Mouse (Mus musculus) midbrain, embryonic 15.5 days (tissue): ENCODE results near the gene Rybp. TPM values are rescaled to one million over a fixed set of nuclear protein-coding genes. Genes with fewer than 3 reads are reported as not detected.
A peak's percentile ranks its signal among the peaks of the same experiment; 100 is the strongest.

ENCODE experiments used
- ATAC-seq: fragments of 200-750 bp; cut with Nextera tagmentation; replicated peaks from 2 replicates; pipeline ENCODE4 v1.8.0; 2017; ENCODE audit warnings: moderate TSS enrichment
- H3K27ac ChIP-seq: fragments of 300-500 bp; sonication (generic); 2 replicates; pipeline ENCODE4 v1.5.1; 2015; ENCODE audit warnings: mild to moderate bottlenecking, inconsistent platforms
- H3K27me3 ChIP-seq: fragments of 300-500 bp; sonication (generic); replicated peaks from 2 replicates; pipeline ENCODE4 v1.6.1; 2015; ENCODE audit warnings: inconsistent platforms
- H3K36me3 ChIP-seq: fragments of 300-500 bp; sonication (generic); replicated peaks from 2 replicates; pipeline ENCODE4 v1.6.1; 2015; ENCODE audit warnings: inconsistent platforms
- H3K4me1 ChIP-seq: fragments of 300-500 bp; sonication (generic); 2 replicates; pipeline ENCODE4 v1.6.1; 2015; ENCODE audit warnings: inconsistent platforms
- H3K4me2 ChIP-seq: fragments of 300-500 bp; sonication (generic); 2 replicates; pipeline ENCODE4 v1.6.1; 2015; ENCODE audit warnings: inconsistent platforms, mild to moderate bottlenecking, moderate library complexity
- H3K4me3 ChIP-seq: fragments of 300-500 bp; sonication (generic); 2 replicates; pipeline ENCODE4 v1.5.1; 2015; ENCODE audit warnings: mild to moderate bottlenecking, inconsistent platforms
- H3K9ac ChIP-seq: fragments of 300-500 bp; sonication (generic); 2 replicates; pipeline ENCODE4 v1.6.1; 2015; ENCODE audit warnings: mild to moderate bottlenecking, inconsistent platforms
- H3K9me3 ChIP-seq: fragments of 300-500 bp; sonication (generic); 2 replicates; pipeline ENCODE4 v1.6.1; 2016; ENCODE audit warnings: inconsistent platforms
- WGBS: fragments of 180-500 bp; shearing (Covaris S2); methylation state at CpG from one replicate; pipeline ENCODE4 v1.1.7; 2015; ENCODE audit warnings: mixed read lengths; 5-methylcytosine and 5-hydroxymethylcytosine counted together
- polyA plus RNA-seq: library from polyadenylated mRNA; unstranded; fragments of >200 nt; fragmentation: Nextera tagmentation; extraction: Ambion mirVana; gene quantifications from 2 replicates; pipeline ENCODE4 v1.2.1, GENCODE M21; 2015

Rybp gene
- polyA plus RNA-seq, 1 experiment from 2014 or later: 23.4 TPM

DNA sequence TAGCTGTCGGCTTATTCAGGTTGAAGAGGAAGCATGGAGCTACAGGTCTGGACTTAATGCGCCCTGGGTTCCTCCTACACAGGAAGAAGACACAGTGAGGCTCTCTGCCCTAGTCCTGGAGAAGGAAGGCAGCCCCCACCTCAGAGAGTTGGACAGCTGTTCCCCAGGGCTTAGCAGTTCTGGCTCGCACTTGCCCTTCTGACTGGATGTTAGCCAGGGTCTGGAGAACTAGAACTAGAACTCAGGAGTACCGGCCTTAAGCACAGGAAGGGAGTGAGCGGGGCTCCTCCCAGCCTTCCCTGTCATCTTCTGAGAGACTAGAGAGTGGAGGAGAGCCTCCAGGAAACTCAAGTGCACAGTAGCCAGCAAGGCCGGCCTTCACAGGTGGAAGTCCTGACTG, 71.5 kb downstream of the Rybp start:
- Histone ChIP-seq H3K9ac (no peak overlapping the region), H3K4me2 (no peak overlapping the region), H3K4me3 (no peak overlapping the region), H3K4me1 (peaks cover 20% of the 10 kb centered on the region), H3K36me3 (no peaks in the 10 kb centered on the region), H3K27me3 (peaks cover 7% of the 10 kb centered on the region), H3K9me3 (no peaks in the 10 kb centered on the region), H3K27ac (no peak overlapping the region)
- WGBS: 79% methylated on average over 6 of the region's 6 CpGs
- ATAC-seq: no peak

DNA sequence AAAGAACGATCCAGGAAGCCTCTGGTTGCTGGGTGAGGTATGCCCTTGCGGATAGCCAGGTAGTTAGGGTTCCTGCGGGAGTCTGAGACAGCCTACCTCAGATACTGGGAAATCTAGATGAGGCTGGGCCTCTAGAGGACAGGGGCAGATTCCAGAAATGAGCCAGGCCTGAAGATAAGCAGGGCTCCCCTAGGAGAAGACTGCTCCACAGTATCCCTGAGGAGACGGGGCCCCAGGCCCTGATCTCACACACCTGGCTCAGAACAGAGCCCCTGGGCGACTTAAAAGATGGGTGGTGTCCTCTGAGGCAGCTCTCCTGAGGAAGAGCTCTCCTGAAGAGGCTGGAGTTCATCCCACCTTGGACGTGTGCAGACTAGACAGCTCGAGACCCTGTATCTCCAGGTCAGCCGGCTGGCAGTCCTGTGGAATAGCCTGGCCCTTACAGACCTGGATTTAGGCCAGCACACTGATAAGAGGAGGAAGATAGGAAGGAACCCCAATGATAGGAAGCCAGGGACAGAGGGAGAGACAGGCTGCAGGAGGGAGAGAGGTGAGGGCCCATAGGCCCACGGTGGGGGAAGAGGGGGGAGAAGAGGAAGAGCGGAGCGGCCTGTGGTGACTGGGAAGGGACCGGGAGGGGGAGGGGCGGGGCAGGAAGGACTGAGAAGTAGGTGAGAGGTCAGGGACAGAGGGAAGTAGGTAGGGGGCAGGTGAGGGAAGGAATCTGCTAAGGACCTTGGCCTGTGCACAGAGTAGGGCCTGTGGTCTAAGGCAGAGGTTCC, 73.0 kb downstream of the Rybp start:
- peaks cover 19% of the 10 kb centered on the region for H3K4me1 ChIP-seq
- H3K9ac ChIP-seq: no peak overlapping the region
- no peak overlapping the region for H3K4me3 ChIP-seq
- H3K9me3 ChIP-seq: no peaks in the 10 kb centered on the region
- H3K36me3 ChIP-seq: no peaks in the 10 kb centered on the region
- no peak overlapping the region for H3K27ac ChIP-seq
- WGBS: 50% methylated on average over 13 of the region's 13 CpGs
- no peak for ATAC-seq
- peaks cover 7% of the 10 kb centered on the region for H3K27me3 ChIP-seq
- no peak overlapping the region for H3K4me2 ChIP-seq

DNA sequence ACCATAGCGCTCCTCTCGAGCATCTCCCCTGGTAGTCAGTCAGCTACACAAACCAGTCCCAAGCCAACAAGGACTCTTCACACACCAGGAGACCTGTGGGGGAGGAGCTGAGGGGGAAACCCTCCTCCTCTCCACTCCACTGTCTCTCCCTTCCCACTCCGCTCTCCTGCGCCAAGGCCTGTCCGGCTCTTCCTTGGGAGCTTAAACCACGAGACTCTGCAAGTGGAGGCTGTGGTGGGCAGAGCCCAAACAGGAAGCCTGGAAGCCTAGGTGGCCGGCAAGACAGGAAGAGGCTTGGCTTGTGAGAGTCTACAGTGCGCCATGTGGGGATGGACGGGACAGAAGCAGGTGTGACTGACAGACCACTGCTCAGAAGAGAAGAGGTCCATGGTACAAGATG, 73.7 kb downstream of the Rybp start:
- Histone ChIP-seq H3K4me2 (no peak overlapping the region), H3K9ac (no peak overlapping the region), H3K9me3 (no peaks in the 10 kb centered on the region), H3K27me3 (peaks cover 10% of the 10 kb centered on the region), H3K36me3 (no peaks in the 10 kb centered on the region), H3K4me3 (no peak overlapping the region), H3K4me1 (peaks cover 13% of the 10 kb centered on the region), H3K27ac (peak overlapping the region; percentile 9)
- ATAC-seq: no peak
- 63% methylated on average over 9 of the region's 9 CpGs for WGBS

DNA sequence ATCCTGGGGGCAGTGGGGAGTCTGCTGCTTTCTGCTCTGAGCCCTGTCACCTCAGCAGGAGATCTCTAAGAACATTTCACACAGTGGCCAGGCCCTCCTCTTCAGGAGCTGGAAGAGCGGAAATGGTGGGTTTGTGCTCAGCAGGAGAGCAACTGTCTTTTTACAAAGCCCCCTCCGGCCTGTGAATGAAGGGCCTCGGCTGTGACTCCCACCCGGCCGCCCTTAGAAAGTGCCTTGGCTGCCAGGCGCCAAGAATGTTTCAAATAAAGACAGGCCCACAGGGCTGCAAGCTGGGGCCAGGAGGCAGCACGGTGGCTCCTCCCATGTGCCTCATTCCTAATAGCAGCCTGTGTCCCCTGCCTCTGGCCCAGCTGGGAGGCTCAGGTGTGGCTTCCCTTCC, 74.5 kb downstream of the Rybp start:
- Histone ChIP-seq H3K4me2 (no peak overlapping the region), H3K9ac (no peak overlapping the region), H3K9me3 (no peaks in the 10 kb centered on the region), H3K36me3 (no peaks in the 10 kb centered on the region), H3K4me3 (no peak overlapping the region), H3K4me1 (peaks cover 5% of the 10 kb centered on the region; the same call in 1 of the 2 replicates), H3K27ac (peak overlapping the region; percentile 9; the same call in 1 of the 2 replicates), H3K27me3 (peaks cover 10% of the 10 kb centered on the region)
- ATAC-seq: no peak
- 9% methylated on average over 7 of the region's 7 CpGs for WGBS

DNA sequence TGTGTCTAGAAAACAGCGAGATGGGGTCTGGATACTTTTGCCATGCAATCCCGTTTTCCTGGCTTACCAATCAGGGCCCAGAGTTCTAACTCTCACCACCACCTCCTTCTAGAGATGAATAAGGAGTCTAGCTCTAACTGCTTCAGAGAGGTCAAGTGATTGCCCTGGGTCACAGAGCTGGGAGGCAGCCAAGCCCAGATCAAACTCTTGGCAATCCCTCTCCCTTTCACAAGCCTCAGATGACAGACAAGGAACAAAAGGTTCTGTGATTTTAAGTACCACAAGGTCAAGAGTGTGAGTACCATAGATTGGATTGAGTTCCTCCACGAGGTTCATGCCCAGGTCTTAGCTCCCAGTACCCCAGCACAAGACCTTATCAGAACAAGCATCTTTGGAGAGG, 75.6 kb downstream of the Rybp start:
- H3K27me3 ChIP-seq: peaks cover 10% of the 10 kb centered on the region
- H3K4me2 ChIP-seq: no peak overlapping the region
- no peak overlapping the region for H3K4me3 ChIP-seq
- H3K36me3 ChIP-seq: no peaks in the 10 kb centered on the region
- WGBS: 77% methylated on average over 3 of the region's 3 CpGs
- no peak for ATAC-seq
- no peak overlapping the region for H3K9ac ChIP-seq
- no peaks in the 10 kb centered on the region for H3K9me3 ChIP-seq
- H3K27ac ChIP-seq: no peak overlapping the region
- H3K4me1 ChIP-seq: peaks cover 15% of the 10 kb centered on the region

DNA sequence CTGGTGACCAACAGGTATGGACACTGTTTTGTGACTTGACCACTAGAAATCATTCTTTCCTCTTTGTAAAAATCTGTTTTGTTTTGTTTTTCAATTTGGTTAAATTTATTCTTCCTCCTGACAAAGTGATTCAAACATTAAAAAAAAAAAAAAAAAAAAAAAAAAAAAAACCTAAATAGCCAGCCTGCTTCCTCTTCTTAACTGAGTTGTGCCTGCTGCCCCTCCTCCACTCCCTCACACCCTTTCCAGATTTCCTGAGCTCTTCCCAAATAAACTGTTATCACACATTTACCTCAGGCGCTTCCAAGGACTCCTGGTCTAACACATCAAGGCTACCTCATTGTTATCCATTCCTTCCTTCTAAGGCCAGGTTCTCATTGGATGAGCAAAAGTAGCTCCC, 76.8 kb downstream of the Rybp start:
- Histone ChIP-seq H3K4me3 (no peak overlapping the region), H3K9ac (no peak overlapping the region), H3K9me3 (no peaks in the 10 kb centered on the region), H3K36me3 (no peaks in the 10 kb centered on the region), H3K4me1 (peaks cover 21% of the 10 kb centered on the region), H3K27ac (no peak overlapping the region), H3K27me3 (peaks cover 10% of the 10 kb centered on the region), H3K4me2 (no peak overlapping the region)
- ATAC-seq: no peak
- WGBS: 92% methylated on average over 1 of the region's 1 CpGs

DNA sequence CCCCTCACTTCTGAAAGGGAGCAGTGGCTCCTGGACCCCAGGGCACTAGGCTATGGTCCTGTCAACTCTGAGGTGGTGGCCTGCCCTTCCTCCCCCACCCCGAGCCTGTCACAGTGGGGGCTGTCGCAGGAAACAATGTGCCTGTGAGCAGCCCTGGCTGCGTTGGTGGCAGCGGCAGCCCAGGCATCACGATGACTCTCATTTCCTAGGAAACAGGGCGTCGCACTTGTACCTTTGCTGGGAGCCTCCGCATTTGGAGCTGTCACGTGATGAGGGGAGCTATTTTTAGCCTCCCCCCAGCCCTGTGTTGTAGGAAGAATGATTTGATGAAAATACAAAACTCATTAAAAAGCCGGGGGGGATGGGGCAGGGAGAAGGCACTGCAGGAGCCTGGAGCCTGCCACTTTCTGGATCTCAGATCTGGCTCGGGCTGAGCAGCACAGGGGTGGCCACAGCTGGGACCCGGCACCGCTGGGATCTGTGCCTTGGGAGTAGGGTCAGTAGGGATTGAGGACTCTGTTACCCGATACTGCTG, 80.5 kb downstream of the Rybp start:
- Histone ChIP-seq H3K9me3 (no peaks in the 10 kb centered on the region), H3K4me3 (no peak overlapping the region), H3K9ac (no peak overlapping the region), H3K36me3 (no peaks in the 10 kb centered on the region), H3K4me1 (peaks cover 21% of the 10 kb centered on the region), H3K27ac (peak overlapping the region; percentile 51; the same call in 1 of the 2 replicates), H3K4me2 (peak overlapping the region; percentile 16), H3K27me3 (peaks cover 15% of the 10 kb centered on the region; the same call in 1 of the 2 replicates)
- peak; percentile 81 for ATAC-seq
- under 1% methylated on average over 14 of the region's 14 CpGs for WGBS

DNA sequence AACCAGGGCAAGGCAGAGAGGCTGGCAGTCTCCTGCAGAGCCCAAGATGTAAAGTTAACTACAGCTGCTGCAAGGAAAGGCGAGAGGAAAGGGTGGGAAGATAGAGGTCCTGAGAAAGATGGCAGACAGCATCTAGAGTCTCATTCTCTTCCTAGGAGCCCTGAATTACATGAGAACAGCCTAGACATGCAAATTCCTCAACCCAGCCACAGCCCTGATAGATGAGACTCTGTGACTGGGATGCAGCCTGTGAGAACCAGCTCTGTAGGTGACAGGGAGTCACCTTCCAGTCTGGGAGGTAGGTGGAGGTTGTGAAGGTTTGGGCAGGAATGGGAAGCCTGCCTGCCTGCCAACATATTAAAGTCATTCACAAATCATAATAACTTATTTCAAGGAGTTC, 81.0 kb downstream of the Rybp start:
- H3K27me3 ChIP-seq: 0 out of 2 replicates have a peak, but pooled peaks cover 11% of the 10 kb centered on the region
- H3K9ac ChIP-seq: no peak overlapping the region
- H3K27ac ChIP-seq: peak overlapping the region; percentile 51; the same call in 1 of the 2 replicates
- no peaks in the 10 kb centered on the region for H3K36me3 ChIP-seq
- ATAC-seq: 0 out of 2 replicates have a peak, but pooled peaks have one; percentile 4
- H3K9me3 ChIP-seq: no peaks in the 10 kb centered on the region
- H3K4me3 ChIP-seq: no peak overlapping the region
- 76% methylated on average over 1 of the region's 1 CpGs for WGBS
- peaks cover 21% of the 10 kb centered on the region for H3K4me1 ChIP-seq
- no peak overlapping the region; the same call in 1 of the 2 replicates for H3K4me2 ChIP-seq

DNA sequence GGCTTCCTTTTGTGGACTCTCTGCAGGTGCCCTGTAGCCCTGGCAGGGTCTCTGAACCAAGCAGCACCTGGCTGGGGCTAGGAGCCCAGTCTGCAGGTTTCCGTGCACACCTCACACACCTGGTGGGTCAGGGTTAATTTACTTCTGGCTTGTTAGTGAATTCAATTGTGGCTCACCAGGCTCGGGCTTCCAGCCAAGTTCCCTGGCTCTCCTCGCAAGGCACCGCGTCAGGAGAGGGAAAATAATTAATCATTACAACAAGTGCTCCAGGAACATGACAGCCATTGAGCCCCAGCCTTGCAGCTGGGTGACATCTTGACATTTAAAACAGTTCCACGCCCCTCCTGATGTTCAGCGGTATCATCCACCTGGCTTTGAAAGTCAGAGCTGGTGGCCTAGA, 82.8 kb downstream of the Rybp start:
- Histone ChIP-seq H3K4me3 (no peak overlapping the region), H3K4me2 (no peak overlapping the region), H3K27me3 (0 out of 2 replicates have a peak, but pooled peaks cover 11% of the 10 kb centered on the region), H3K9ac (no peak overlapping the region), H3K9me3 (no peaks in the 10 kb centered on the region), H3K36me3 (no peaks in the 10 kb centered on the region), H3K4me1 (peaks cover 21% of the 10 kb centered on the region), H3K27ac (no peak overlapping the region)
- no peak for ATAC-seq
- WGBS: 45% methylated on average over 7 of the region's 7 CpGs

DNA sequence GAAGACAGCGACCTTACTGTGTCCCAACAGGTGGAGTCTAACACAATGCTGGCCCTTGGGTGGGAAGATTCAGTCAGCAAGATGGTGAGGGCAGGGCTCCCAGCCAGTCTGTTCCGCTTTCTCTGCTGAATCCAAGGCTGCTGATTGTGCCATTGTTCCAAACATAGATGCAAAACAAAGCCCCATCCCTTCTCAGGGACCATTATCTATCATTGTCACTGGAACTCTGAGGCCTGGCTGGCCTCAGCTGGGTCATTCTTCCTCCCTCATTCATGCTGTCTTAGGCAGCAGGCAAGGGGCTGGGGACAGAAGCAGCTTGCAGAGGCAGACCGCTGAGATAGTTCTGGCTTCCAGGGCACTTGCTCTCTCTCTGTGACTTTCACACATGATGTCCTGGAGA, 83.8 kb downstream of the Rybp start:
- no peaks in the 10 kb centered on the region for H3K9me3 ChIP-seq
- H3K4me2 ChIP-seq: no peak overlapping the region
- H3K9ac ChIP-seq: no peak overlapping the region
- H3K4me3 ChIP-seq: no peak overlapping the region
- peaks cover 21% of the 10 kb centered on the region for H3K4me1 ChIP-seq
- 0 out of 2 replicates have a peak, but pooled peaks cover 8% of the 10 kb centered on the region for H3K27me3 ChIP-seq
- H3K27ac ChIP-seq: no peak overlapping the region
- H3K36me3 ChIP-seq: no peaks in the 10 kb centered on the region
- no peak for ATAC-seq
- 38% methylated on average over 3 of the region's 3 CpGs for WGBS

DNA sequence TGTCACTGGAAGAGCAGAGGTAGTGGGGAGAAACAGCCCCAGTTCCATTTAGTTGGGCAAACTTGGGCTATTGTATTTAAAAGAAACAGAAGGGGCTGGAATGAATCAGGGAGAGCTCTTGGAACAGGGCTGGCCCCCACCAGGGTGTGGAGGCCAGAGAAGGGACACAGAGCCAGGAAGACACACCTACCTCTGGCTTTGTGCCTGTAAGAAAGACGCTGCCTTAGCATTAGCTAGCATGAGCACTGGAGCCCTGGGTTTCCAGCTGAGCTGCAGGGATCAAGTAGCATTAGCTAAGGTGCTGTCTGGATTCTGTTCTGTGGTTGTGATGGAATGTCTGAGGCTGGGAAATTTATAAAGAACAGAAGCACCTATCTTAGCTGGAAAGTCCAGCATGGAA, 85.2 kb downstream of the Rybp start:
- ATAC-seq: no peak
- H3K9ac ChIP-seq: no peak overlapping the region
- H3K36me3 ChIP-seq: no peaks in the 10 kb centered on the region
- peaks cover 16% of the 10 kb centered on the region for H3K4me1 ChIP-seq
- H3K27me3 ChIP-seq: 0 out of 2 replicates have a peak, but pooled peaks cover 8% of the 10 kb centered on the region
- no peak overlapping the region for H3K4me3 ChIP-seq
- H3K9me3 ChIP-seq: no peaks in the 10 kb centered on the region
- H3K4me2 ChIP-seq: no peak overlapping the region
- WGBS: 74% methylated on average over 1 of the region's 1 CpGs
- no peak overlapping the region for H3K27ac ChIP-seq

DNA sequence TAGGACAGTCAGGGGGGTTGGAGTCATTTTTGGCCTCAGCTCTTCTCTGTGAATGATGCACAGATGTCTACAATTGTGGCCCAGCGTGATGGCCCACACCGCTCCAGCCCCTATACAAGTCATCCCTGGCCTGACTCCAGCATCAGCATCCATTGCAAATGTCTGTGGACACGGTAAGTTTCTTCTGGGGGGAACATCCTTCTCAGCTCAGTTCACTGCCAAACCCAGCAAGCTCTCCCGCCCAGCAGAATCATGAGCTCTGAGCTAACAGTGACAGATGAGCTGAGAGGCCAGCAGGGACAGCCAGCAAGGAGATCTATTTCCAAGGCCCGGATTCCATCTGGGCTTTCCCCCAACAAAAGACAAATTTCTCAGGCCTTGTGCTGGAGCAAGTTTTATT, 90.2 kb downstream of the Rybp start:
- Histone ChIP-seq H3K4me2 (no peak overlapping the region), H3K27ac (no peak overlapping the region), H3K9me3 (no peaks in the 10 kb centered on the region), H3K4me3 (no peak overlapping the region), H3K27me3 (no peaks in the 10 kb centered on the region), H3K4me1 (peaks cover 7% of the 10 kb centered on the region; the same call in 1 of the 2 replicates), H3K9ac (no peak overlapping the region), H3K36me3 (no peaks in the 10 kb centered on the region)
- 73% methylated on average over 5 of the region's 5 CpGs for WGBS
- no peak for ATAC-seq
